Mouse (Mus musculus) forebrain, embryonic 15.5 days (tissue): ENCODE data around the gene Gm9837. TPM values are rescaled to one million over a fixed set of nuclear protein-coding genes. Genes with fewer than 3 reads are reported as not detected.

Source experiments
- ATAC-seq: fragments of 200-750 bp; cut with Nextera tagmentation; replicated peaks from 2 replicates; pipeline ENCODE4 v1.8.0; 2017; ENCODE audit warnings: mild to moderate bottlenecking, moderate TSS enrichment, moderate library complexity
- H3K27ac ChIP-seq: fragments of 300-500 bp; sonication (generic); replicated peaks from 2 replicates; pipeline ENCODE4 v1.5.1; 2015; ENCODE audit warnings: mild to moderate bottlenecking, inconsistent platforms
- H3K27me3 ChIP-seq: fragments of 300-500 bp; sonication (generic); 2 replicates; pipeline ENCODE4 v1.6.1; 2015; ENCODE audit warnings: inconsistent platforms
- H3K36me3 ChIP-seq: fragments of 300-500 bp; sonication (generic); 2 replicates; pipeline ENCODE4 v1.6.1; 2015; ENCODE audit warnings: mild to moderate bottlenecking, inconsistent platforms
- H3K4me1 ChIP-seq: fragments of 300-500 bp; sonication (generic); 2 replicates; pipeline ENCODE4 v1.6.1; 2015; ENCODE audit warnings: inconsistent platforms
- H3K4me2 ChIP-seq: fragments of 300-500 bp; sonication (generic); replicated peaks from 2 replicates; pipeline ENCODE4 v1.6.1; 2015; ENCODE audit warnings: mild to moderate bottlenecking, inconsistent platforms
- H3K4me3 ChIP-seq: fragments of 300-500 bp; sonication (generic); 2 replicates; pipeline ENCODE4 v1.5.1; 2015; ENCODE audit warnings: mild to moderate bottlenecking, inconsistent platforms
- H3K9ac ChIP-seq: fragments of 300-500 bp; sonication (generic); replicated peaks from 2 replicates; pipeline ENCODE4 v1.6.1; 2015; ENCODE audit warnings: mild to moderate bottlenecking, inconsistent platforms
- H3K9me3 ChIP-seq: fragments of 300-500 bp; sonication (generic); 2 replicates; pipeline ENCODE4 v1.6.1; 2016; ENCODE audit warnings: inconsistent platforms
- WGBS: fragments of 180-500 bp; shearing (Covaris S2); methylation state at CpG from one replicate; pipeline ENCODE4 v1.1.7; 2015; ENCODE audit warnings: mixed read lengths; 5-methylcytosine and 5-hydroxymethylcytosine counted together
- polyA plus RNA-seq: library from polyadenylated mRNA; unstranded; fragments of >200 nt; fragmentation: Nextera tagmentation; extraction: Ambion mirVana; gene quantifications from 2 replicates; pipeline ENCODE4 v1.2.1, GENCODE M21; 2015

Gene Gm9837
- polyA plus RNA-seq, 1 experiment from 2014 or later: not detected

- 76% methylated on average over 1 of the region's 1 CpGs for WGBS
- Histone ChIP-seq H3K4me3 (no peak overlapping the region), H3K9me3 (no peaks in the 10 kb centered on the region), H3K36me3 (no peaks in the 10 kb centered on the region), H3K9ac (no peak overlapping the region), H3K27me3 (no peaks in the 10 kb centered on the region), H3K4me2 (no peak overlapping the region), H3K4me1 (no peaks in the 10 kb centered on the region), H3K27ac (no peak overlapping the region)
- ATAC-seq: no peak
Observed at GRCm38 (mm10) chr11:53448529-53448928, 21.8 kb downstream of the Gm9837 start.

- no peaks in the 10 kb centered on the region for H3K27me3 ChIP-seq
- ATAC-seq: no peak
- no peak overlapping the region for H3K4me2 ChIP-seq
- H3K9me3 ChIP-seq: no peaks in the 10 kb centered on the region
- no peak overlapping the region for H3K27ac ChIP-seq
- no peak overlapping the region for H3K4me3 ChIP-seq
- H3K4me1 ChIP-seq: no peaks in the 10 kb centered on the region
- 88% methylated on average over 8 of the region's 8 CpGs for WGBS
- H3K36me3 ChIP-seq: no peaks in the 10 kb centered on the region
- H3K9ac ChIP-seq: no peak overlapping the region
Observed at GRCm38 (mm10) chr11:53447996-53448395, 22.3 kb downstream of the Gm9837 start.

GRCm38 (mm10) chr11:53446183-53446582, 24.1 kb downstream of the Gm9837 start:
- Histone ChIP-seq H3K4me2 (no peak overlapping the region), H3K9me3 (no peaks in the 10 kb centered on the region), H3K27ac (no peak overlapping the region), H3K9ac (no peak overlapping the region), H3K4me1 (no peaks in the 10 kb centered on the region), H3K4me3 (no peak overlapping the region), H3K36me3 (no peaks in the 10 kb centered on the region), H3K27me3 (no peaks in the 10 kb centered on the region)
- ATAC-seq: no peak
- WGBS: 88% methylated on average over 13 of the region's 13 CpGs

DNA sequence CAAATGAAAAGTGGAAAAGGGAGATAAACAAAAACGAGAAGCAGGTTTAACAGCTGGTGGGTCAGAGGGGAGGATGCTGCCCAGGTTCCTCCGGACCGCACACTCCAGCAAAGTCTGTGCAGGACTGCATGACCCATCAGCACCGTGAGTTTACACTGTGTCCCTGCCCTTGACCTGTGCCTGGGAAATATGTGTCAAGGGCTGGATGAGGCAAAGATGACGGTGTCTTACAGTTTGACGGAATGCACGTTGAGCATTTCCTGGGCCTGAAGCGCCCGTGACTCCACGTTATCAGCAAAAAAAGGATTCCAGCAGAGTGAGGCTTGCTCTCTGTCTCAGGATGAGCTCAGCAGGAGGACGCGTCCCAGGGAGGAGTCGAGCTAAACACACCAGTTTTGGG, 24.7 kb downstream of the Gm9837 start:
- no peak for ATAC-seq

GRCm38 (mm10) chr11:53443861-53444260, 26.4 kb downstream of the Gm9837 start:
- no peak overlapping the region for H3K4me2 ChIP-seq
- WGBS: 48% methylated on average over 6 of the region's 6 CpGs
- no peak overlapping the region for H3K9ac ChIP-seq
- no peaks in the 10 kb centered on the region for H3K27me3 ChIP-seq
- H3K4me1 ChIP-seq: no peaks in the 10 kb centered on the region
- no peak overlapping the region for H3K27ac ChIP-seq
- H3K9me3 ChIP-seq: no peaks in the 10 kb centered on the region
- H3K4me3 ChIP-seq: no peak overlapping the region
- ATAC-seq: no peak
- H3K36me3 ChIP-seq: no peaks in the 10 kb centered on the region

More for the DNA sequence above, 24.7 kb downstream of the Gm9837 start:
- Histone ChIP-seq H3K4me2 (no peak overlapping the region), H3K27ac (no peak overlapping the region), H3K4me1 (no peaks in the 10 kb centered on the region), H3K27me3 (no peaks in the 10 kb centered on the region), H3K4me3 (no peak overlapping the region), H3K9ac (no peak overlapping the region), H3K36me3 (no peaks in the 10 kb centered on the region), H3K9me3 (no peaks in the 10 kb centered on the region)
- 66% methylated on average over 13 of the region's 13 CpGs for WGBS

DNA sequence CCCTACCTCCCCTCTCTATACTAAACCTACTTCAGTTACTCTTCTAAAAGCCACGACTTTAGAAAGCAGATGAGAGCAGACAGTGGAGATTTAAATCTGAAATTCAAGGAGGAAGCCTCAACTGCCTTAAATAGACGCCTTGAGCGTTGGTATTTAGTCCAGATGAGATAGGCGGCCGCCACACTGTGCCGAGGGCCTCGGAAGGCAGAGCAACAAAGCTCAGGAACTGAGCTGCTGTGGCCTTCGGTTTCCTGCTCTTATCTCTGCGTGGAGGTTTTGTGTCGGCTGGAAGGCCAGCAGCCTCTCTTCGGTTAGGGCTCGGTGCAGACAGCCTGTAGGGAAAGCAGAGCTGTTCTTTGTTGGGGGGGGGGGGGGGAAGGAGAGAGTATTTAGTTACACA, 28.4 kb downstream of the Gm9837 start:
- H3K4me2 ChIP-seq: no peak overlapping the region
- H3K36me3 ChIP-seq: no peaks in the 10 kb centered on the region
- no peak overlapping the region for H3K9ac ChIP-seq
- H3K9me3 ChIP-seq: no peaks in the 10 kb centered on the region
- H3K27ac ChIP-seq: no peak overlapping the region
- ATAC-seq: no peak
- H3K4me1 ChIP-seq: no peaks in the 10 kb centered on the region
- 60% methylated on average over 12 of the region's 12 CpGs for WGBS
- H3K4me3 ChIP-seq: no peak overlapping the region
- H3K27me3 ChIP-seq: no peaks in the 10 kb centered on the region

GRCm38 (mm10) chr11:53436338-53436737, 33.9 kb downstream of the Gm9837 start:
- Histone ChIP-seq H3K4me2 (no peak overlapping the region), H3K36me3 (no peaks in the 10 kb centered on the region), H3K4me1 (peaks cover 4% of the 10 kb centered on the region), H3K4me3 (no peak overlapping the region), H3K9me3 (no peaks in the 10 kb centered on the region), H3K27me3 (no peaks in the 10 kb centered on the region), H3K27ac (no peak overlapping the region), H3K9ac (no peak overlapping the region)
- ATAC-seq: no peak
- WGBS: 88% methylated on average over 6 of the region's 6 CpGs

- 82% methylated on average over 8 of the region's 8 CpGs for WGBS
- H3K4me1 ChIP-seq: peaks cover 7% of the 10 kb centered on the region
- ATAC-seq: no peak
Observed at GRCm38 (mm10) chr11:53435504-53435903, 34.8 kb downstream of the Gm9837 start.

DNA sequence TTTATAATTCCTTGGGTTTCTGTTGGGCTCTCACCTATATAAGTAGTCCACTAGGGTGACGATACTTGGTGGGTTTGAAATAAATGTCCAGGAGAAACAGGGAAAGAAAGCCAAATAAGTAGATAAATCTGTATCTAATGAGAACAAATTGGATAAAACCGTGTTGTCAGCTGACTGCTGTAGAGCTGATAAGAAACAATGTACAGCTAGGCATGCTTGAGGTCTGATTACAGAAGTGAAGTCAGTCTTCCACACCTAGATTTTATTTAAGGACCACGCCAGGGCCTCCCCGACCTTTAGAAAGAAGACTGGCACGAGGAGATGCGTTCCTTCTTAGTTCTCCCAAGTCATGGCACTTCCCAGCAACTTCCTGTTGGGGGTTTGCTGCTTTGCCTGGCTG, 37.2 kb downstream of the Gm9837 start:
- Histone ChIP-seq H3K9me3 (no peaks in the 10 kb centered on the region), H3K9ac (no peak overlapping the region), H3K27me3 (no peaks in the 10 kb centered on the region), H3K4me2 (no peak overlapping the region), H3K27ac (no peak overlapping the region), H3K4me1 (peaks cover 18% of the 10 kb centered on the region), H3K4me3 (no peak overlapping the region), H3K36me3 (peaks cover 8% of the 10 kb centered on the region)
- WGBS: 75% methylated on average over 6 of the region's 6 CpGs
- ATAC-seq: no peak

More at GRCm38 (mm10) chr11:53435504-53435903, 34.8 kb downstream of the Gm9837 start:
- H3K9ac ChIP-seq: no peak overlapping the region
- H3K36me3 ChIP-seq: no peaks in the 10 kb centered on the region
- H3K9me3 ChIP-seq: no peaks in the 10 kb centered on the region
- no peaks in the 10 kb centered on the region for H3K27me3 ChIP-seq
- no peak overlapping the region for H3K4me3 ChIP-seq
- no peak overlapping the region for H3K4me2 ChIP-seq
- no peak overlapping the region for H3K27ac ChIP-seq

DNA sequence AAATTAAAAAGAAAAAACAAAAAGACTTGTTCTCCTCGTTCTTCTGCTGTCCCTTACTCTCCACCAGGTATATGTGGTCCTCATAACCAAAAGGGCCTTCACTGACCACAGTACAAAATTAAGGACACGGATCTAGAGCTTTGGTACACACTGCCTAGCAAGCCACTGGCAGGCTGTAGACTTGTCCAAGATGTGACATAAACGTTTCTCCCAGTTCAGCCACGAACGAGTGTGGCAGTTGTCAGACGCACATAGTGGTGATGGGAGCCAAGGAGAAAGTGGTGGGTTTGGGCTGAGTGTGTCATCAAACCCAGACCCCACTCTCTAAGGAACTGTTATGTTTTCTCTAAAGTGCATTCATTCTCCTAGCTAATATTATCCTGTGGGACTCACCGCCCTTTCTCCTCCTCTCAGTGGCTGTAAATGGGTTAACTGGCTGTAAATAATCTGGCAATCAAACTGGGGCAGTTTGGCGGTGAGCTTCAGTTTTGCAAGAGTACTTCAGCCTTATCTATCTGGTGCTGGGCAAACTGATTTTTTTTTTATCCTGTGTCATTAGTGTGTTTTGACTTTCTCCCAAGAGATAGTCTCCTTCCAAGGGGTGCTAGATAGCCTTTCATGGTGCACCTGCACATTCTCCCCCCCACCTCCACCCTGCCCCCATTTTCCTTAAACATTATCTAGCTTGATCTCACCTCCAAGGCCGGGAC, 38.8 kb downstream of the Gm9837 start:
- Histone ChIP-seq H3K9me3 (no peaks in the 10 kb centered on the region), H3K36me3 (peaks cover 8% of the 10 kb centered on the region), H3K4me1 (peaks cover 18% of the 10 kb centered on the region), H3K4me3 (peak overlapping the region; percentile 94), H3K27ac (peak overlapping the region; percentile 83), H3K27me3 (no peaks in the 10 kb centered on the region), H3K9ac (peak overlapping the region; percentile 39), H3K4me2 (peak overlapping the region; percentile 90)
- no peak; the same call in 1 of the 2 replicates for ATAC-seq
- 10% methylated on average over 9 of the region's 9 CpGs for WGBS

- under 1% methylated on average over 44 of the region's 44 CpGs for WGBS
- ATAC-seq: peak; percentile 95
- Histone ChIP-seq H3K4me2 (peak within 1 kb of the TSS; percentile 90), H3K9ac (peak within 1 kb of the TSS; percentile 87), H3K27me3 (no peaks in the 10 kb centered on the region), H3K27ac (peak within 1 kb of the TSS; percentile 83), H3K4me3 (peak within 1 kb of the TSS; percentile 94), H3K36me3 (peaks cover 8% of the 10 kb centered on the region), H3K4me1 (peaks cover 18% of the 10 kb centered on the region), H3K9me3 (no peaks in the 10 kb centered on the region)
Observed at GRCm38 (mm10) chr11:53430670-53431346, 39.5 kb downstream of the Gm9837 start, which contains the start of the genes Uqcrq and Gdf9. Gene Uqcrq (minus strand): TSS chr11:53430831. Gene Gdf9 (plus strand): TSS chr11:53431023.

DNA sequence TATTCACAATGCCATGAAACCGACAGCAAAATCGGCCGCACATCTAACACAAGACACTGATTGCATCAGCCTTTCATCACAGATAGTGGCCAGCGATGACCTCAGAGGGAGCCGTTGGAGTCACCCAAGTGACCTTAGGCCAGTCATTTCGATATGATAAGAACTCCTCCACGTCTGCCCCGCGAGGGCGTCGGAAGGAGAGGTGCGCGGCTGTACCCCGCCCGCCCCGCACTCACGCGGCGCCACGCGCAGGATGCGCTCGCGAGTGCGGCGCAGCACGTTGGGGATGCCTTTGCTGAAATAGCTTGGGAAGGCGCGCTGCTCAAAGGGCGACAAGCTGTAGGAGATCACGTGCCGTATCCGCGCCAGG, 40.0 kb downstream of the Gm9837 start:
- WGBS: under 1% methylated on average over 34 of the region's 34 CpGs
- H3K4me3 ChIP-seq: peak overlapping the region; percentile 94
- no peaks in the 10 kb centered on the region for H3K27me3 ChIP-seq
- H3K4me2 ChIP-seq: peak overlapping the region; percentile 90
- peak; percentile 76; the same call in 1 of the 2 replicates for ATAC-seq
- H3K36me3 ChIP-seq: peaks cover 8% of the 10 kb centered on the region
- H3K27ac ChIP-seq: peak overlapping the region; percentile 83
- peaks cover 18% of the 10 kb centered on the region for H3K4me1 ChIP-seq
- H3K9me3 ChIP-seq: no peaks in the 10 kb centered on the region
- H3K9ac ChIP-seq: peak overlapping the region; percentile 87
